Mouse (Mus musculus) urinary bladder, postnatal 4 days (tissue): ENCODE results near the gene Pacrg.

Experiments
- DNase-seq, 2 experiments: peaks; one replicate each; pipeline ENCODE4 v3.0.0; 2021 to 2022; ENCODE audit warnings: low spot score in 2 of 2

Gene Pacrg

GRCm38 (mm10) chr17:10840148-10840707, at the start of gene Pacrg, which contains the start of gene Prkn:
Pacrg (minus strand) TSS chr17:10840311.
Prkn (plus strand) TSS chr17:10840384.
- peak; percentile 96 for DNase-seq

DNA sequence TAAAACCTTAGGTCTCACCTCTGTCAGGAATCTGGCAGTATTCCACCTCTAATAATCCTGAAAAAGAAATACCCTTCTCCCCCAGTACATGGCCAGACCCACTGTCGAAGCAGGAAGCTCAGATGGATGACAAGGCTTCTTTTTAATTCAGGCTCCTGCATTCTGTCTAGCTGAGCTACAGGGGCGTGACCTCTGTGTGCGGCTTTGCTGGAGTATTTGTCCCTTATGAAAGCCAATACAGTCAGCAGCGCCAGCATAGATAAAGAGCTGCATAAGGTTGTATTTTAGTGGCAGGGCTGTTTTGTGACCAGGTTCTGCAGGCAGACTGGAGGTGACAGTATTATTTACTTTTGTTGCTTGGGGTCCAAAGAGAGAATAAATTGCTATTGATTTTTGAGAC, 47.8 kb upstream of the Pacrg start:
- DNase-seq: no peak

- DNase-seq: no peak
Observed at GRCm38 (mm10) chr17:10882260-10882659, 42.1 kb upstream of the Pacrg start.

DNA sequence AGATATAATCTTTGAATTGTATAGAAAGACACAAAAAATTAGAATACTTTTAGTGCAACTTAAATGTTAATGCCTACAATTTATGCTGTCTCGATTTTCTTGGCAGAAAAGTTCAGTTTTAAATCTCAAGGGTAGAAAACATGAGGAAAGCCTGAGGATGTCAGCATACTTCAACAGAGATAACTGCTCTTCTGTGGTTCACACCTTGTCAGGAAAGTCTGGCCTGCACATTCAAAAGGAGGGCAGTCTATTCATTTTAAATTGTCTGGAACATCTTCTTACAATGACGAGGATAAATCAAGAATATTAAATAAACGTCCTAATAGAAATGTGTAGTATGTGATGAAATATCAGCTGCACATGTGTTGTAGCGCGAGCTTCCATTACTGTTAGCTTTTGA, 38.9 kb upstream of the Pacrg start:
- DNase-seq: no peak

DNA sequence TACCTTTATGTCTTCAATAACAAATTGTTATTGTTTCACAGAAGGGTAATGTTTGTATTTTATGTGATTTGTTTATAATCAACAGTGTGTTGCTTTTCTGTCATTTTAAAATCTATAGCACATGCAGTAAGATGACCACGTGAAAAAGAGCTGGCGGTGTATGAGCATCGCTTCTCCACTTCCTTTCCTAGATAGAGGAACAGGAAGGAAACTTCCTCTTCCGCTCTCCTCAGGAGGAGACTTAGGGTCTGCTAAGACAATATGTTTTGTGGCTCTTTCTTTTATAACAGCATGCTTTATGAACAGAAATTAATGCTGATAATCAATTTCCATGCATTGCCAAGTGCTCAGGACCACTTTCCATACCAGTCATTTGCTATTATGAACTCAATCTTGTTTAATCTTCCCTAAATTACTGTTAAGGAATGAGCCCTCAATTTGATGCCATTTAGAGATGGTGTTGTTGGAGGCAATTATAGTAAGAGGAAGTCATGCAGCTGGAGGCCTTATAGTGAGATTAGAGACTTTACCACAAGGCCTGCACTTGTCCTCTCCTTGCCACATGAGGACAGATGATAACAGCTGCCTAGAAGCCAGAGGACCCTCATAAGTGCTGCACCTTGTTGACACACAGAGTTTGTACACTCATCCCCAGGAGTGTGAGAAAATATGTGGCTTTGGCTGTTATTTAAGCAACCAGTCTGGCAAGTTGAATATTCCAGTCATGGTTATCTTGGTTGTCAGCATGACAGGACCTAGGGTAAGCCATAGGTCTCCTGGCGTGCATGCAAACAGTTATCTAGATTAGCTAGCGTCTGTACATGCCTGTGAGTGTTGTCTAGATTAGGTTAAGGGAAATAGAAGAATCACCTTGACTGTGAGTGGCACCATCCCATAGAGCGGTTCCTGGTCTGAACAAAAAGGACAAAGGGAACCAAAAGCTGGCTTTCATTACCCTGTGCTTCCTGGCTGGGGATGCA, 34.4 kb upstream of the Pacrg start:
- DNase-seq: no peak

GRCm38 (mm10) chr17:10854207-10854606, 14.1 kb upstream of the Pacrg start:
- DNase-seq: no peak

DNA sequence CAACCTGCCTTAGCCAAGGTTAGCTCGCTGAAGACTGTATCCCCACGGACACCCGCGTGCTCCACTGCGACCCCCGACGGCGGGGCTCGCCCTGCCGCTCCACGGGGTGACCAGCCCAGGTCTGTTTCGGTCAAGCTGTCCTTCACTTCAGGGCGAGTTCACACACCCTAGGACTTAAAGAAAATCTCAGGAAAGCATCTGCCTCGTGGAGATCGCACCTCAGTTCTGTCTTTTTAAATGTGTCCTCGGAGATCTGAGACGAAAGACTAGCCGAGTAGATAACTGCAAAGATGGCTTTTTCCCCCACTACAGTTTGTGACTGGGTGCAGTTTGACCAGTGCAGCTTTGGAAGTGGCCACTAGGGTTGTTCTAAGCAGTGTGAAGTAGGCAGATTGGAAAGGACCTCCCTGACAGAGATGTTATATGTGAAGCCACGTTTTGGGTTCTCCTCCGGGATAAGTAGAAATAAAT, 655 bp upstream of the Pacrg start:
- peak in 1 of 2 experiments; percentile 63 for DNase-seq

GRCm38 (mm10) chr17:10818971-10819370, 21.1 kb downstream of the Pacrg start:
- no peak for DNase-seq

GRCm38 (mm10) chr17:10808571-10808970, 31.5 kb downstream of the Pacrg start:
- DNase-seq: no peak

DNA sequence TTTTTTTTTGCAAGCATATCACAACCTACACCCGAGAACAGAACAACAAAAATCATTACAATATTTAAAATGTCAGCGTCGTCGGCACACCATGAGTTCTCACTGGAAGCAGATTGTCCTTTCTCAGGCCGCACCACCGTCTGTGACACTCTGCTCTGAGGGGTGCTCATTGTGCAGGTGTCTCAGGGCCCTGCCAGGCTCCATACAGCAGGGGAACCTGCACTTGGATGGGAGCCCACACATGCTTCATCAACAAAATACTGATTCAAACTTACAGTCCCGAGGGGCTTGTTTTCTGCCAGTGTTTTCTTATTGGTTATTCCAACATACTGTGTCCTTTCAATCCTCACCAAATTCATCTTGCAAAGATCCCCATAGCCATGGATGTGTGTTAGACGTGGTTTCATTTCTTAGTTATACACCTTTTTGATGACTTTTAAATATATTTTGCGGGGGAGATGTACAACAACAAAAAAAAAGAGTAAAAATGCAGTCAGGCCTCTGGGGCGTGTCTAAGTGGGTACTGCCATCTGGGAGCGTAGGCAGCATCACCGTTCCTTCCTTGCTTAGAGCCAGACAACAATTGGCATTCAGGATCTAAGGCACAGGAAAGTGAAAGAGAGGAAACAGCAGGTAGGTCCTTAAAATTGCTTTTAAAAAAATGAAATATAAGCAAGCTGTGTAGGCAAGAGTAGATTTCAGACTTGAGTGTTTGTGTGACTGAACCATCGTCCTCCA, 32.7 kb downstream of the Pacrg start:
- DNase-seq: no peak

GRCm38 (mm10) chr17:10806692-10807091, 33.4 kb downstream of the Pacrg start:
- no peak for DNase-seq

- no peak for DNase-seq
Observed at GRCm38 (mm10) chr17:10791661-10792060, 48.5 kb downstream of the Pacrg start.

DNA sequence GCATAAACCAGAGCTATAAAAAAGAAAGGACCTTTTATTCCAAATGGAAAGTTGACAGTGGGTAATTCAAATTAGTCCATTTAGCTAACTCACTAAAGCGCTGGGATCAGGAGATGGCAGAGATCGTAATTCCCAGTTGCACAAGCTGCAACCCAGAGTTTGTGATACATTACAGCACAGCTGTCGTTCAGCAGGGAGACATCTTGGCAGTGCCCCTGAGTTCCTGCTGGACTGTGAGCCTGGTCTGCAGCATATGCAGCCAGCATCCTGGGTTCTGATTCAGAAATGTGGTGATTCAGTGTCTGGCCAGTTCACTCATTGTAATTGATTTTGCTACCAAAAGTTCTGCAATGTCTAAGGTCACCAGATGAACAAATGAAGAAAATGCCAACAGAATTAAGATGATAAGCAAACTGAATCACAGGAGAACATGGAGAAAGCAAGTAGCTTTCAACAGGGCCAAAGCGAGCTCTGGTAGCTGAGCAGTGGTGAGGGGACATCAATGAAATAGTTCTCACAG, 55.6 kb downstream of the Pacrg start:
- no peak for DNase-seq

GRCm38 (mm10) chr17:10776503-10776902, 63.6 kb downstream of the Pacrg start:
- no peak for DNase-seq

- DNase-seq: no peak
Observed at GRCm38 (mm10) chr17:10774468-10774867, 65.6 kb downstream of the Pacrg start.

DNA sequence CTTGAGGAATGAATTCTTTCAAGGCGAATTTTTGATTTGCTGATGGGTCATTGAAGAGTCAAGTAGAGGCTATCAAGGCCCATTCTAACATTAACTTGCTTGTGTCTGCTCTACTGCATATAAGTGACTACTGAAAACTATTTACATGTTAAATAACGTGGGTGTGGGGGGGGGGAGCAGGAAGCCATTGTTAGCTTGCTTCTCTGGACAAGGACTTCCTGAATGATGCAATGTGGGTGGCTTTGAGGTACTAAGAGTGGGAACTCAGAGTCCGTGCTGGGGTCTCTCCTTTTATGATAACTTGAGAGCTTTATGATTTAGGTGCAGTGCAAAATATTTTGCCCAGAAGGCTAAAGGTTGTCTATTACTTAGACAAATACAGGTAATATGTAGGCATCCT, 67.9 kb downstream of the Pacrg start:
- DNase-seq: no peak

GRCm38 (mm10) chr17:10769873-10770272, 70.2 kb downstream of the Pacrg start:
- no peak for DNase-seq

DNA sequence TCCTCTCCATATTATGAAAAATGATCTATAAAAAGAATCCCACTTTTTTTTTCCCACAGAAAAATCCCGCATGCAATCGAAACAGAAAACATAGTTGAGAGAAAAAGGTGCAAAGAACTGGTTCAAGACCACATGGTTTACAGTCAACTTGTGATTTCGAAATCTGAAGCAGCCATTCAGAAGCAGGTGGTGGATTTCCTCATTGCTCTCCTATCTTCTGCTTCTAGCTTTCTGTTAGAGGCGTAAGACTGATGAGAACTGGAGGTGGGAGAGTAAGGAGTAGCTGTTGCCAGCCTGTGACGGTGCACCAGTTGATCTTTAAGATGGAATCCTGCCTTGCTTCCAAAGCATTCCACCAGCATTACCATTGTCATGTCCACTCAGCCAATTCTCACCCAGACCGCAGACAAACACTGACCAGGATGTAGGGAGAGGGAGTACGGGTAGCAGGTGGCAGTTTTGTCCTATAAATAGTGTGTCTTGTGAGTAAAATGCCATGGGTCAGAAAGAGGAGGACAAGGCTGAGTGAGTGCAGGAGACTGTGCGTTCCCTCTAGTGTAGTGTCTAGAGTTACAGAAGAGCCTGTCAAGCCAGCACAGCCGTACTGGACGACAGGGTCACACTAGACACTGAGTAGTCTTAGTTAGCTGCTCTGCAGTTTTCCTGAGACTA, 73.2 kb downstream of the Pacrg start:
- no peak for DNase-seq

DNA sequence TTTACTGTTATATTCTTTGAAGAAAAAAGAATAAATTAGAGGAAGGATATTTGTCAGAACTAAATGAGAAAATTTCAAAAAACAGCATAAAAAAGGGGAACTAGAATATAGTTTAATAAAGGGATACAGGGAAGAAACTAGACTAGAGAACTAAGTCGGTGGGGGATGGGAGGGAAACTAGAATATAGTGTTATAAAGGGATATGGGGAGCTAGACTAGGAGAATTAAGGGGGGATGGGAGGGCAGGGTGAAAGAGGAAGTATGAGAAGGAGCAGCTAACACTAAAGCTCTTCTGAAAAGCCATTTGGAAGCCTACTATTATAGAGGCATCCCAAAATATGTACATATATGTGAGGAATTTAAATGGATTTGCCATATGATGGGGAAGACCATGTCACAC, 75.8 kb downstream of the Pacrg start:
- no peak for DNase-seq

- no peak for DNase-seq
Observed at GRCm38 (mm10) chr17:10757455-10757854, 82.7 kb downstream of the Pacrg start.

GRCm38 (mm10) chr17:10744709-10745461, 95.2 kb downstream of the Pacrg start:
- DNase-seq: peak in 1 of 2 experiments; percentile 33
